Mouse (Mus musculus) adrenal gland, postnatal 25 days (tissue): ENCODE results near the gene Olfr789. TPM values are rescaled to one million over a fixed set of nuclear protein-coding genes. Genes with fewer than 3 reads are reported as not detected.

ENCODE experiments used
- DNase-seq: peaks from one replicate; pipeline ENCODE4 v3.0.0; 2021; ENCODE audit warnings: mixed read lengths
- long read RNA-seq: library from polyadenylated mRNA; stranded (forward); transcript quantifications from one replicate; pipeline ENCODE4 v2.0.0, GENCODE M21; 2021
- total RNA-seq: library from RNA; stranded (reverse); gene quantifications from 2 replicates; pipeline ENCODE4 v1.2.3, GENCODE M21; 2021

Gene Olfr789
- total RNA-seq, result not detected in 2 replicates
- long read RNA-seq, result 0 reads

- DNase-seq, result no peak
These were observed at the start of gene Olfr789 for GRCm38 (mm10) chr10:129484452-129484851. Gene Olfr789, plus strand, starts transcription at chr10:129484752.

GRCm38 (mm10) chr10:129461562-129461961 is 23.0 kb upstream of the Olfr789 start, which contains the start of gene Olfr787:
Gene Olfr787, plus strand, starts transcription at chr10:129461862.
- no peak for DNase-seq

DNA sequence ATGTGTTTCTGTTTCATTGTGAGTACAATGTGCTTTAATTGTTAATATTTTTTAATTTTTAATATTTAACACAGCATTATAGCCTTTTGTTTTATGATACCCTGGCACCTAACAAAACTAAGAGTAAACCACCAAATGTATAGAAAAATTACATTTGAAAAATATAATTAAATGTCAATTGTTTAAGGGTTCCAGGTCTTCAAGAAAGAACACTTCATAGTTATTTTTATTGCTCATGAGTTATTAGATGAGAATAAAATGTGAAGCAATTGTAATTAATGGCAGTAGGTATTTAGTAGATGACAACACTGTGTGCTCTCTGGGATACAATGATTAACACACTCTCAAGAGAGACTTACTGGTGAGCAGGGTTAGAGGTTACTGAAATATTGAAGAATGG is 13.9 kb upstream of the Olfr789 start, which contains the start of gene Olfr788:
Gene Olfr788, plus strand, starts transcription at position 301 of the 400 bp plus-strand sequence.
- DNase-seq, result no peak

DNA sequence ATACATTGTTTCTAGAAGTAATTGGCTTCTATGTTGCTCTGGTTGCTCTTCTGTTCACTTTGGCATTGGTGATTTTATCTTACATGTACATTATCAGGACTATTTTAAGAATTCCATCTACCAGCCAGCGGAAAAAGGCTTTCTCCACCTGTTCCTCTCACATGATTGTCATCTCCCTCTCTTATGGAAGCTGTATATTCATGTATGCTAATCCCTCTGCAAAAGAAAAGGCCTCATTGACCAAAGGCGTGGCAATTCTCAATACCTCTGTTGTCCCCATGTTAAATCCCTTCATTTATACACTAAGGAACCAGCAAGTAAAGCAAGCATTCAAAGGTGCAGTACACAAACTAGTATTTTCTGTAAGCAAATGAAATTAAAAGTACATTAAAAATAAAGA is 11.3 kb upstream of the Olfr789 start:
- DNase-seq, result no peak

- DNase-seq, result no peak
These were observed 10.8 kb upstream of the Olfr789 start for GRCm38 (mm10) chr10:129473723-129474122.

DNA sequence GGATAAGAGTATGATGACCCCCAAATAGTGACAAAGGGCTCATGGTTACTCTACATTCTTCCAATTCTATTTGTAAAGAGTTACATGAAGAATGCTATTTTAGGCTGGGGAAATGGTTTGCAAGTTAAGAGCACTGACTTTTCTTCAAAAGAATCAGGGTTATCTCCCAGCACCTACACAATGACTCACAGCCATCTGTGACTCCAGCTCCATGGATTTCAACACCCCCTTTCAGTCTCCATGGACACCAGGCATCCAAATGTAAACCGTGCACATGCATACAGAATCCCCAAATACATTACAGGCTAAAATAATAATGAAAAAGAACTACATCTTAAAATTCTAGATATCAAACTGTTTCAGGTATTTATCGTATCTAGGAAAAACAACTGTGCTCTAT is 5.5 kb downstream of the Olfr789 start:
- no peak for DNase-seq

DNA sequence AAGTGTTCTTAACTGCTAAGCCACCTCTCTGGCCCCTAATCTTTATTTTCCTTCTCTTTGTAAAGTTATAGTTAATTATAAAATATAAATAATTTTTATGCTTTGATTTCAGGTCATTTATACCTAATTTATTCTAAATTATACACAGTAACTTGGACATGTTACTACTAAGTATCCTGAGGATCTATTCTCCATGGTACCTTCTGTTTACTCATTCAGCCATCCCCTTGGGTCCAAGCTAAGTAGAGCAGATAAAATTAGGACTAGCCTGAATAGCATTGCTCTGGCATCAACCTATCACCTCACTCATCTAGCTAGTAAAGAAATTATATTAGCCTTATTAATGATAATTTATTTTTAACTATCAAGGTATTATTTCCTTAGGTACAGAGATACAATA is 13.6 kb downstream of the Olfr789 start, which contains the start of gene Olfr790:
Gene Olfr790, plus strand, starts transcription at position 301 of the 400 bp plus-strand sequence.
- DNase-seq, result no peak

- no peak for DNase-seq
These were observed 36.9 kb downstream of the Olfr789 start, which contains the start of gene Olfr791 for GRCm38 (mm10) chr10:129521492-129521891. Gene Olfr791, plus strand, starts transcription at chr10:129521792.

DNA sequence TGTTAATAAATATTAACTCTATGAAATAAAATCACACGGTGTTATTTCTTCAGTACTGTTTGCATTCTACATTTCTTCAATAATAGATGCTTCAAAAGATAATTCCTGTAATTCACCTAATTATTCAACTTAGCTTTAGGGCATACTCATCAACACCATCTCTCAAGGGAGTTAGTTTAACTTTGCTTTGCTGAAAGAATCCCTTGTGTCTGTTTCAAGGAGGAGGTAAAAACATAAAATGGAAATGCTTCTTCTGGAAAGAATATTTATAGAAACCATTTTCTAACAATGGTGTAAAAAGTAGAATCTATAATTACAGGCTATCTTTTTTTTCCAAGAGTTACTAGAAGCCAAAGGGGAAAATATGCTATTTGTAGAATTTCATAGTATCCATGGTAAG is 54.3 kb downstream of the Olfr789 start, which contains the start of gene Olfr792:
Gene Olfr792, plus strand, starts transcription at position 301 of the 400 bp plus-strand sequence.
- DNase-seq, result no peak

Other genes starting within 250 kb of the Olfr789 start
- not detected in 2 replicates for gene Olfr774, start 248.5 kb upstream of the Olfr789 start, total RNA-seq
- gene Olfr775, start 236.3 kb upstream of the Olfr789 start, total RNA-seq, result not detected in 2 replicates
- not detected in 2 replicates for gene Olfr776, start 225.6 kb upstream of the Olfr789 start, total RNA-seq
- not detected in 2 replicates for gene Olfr777, start 213.3 kb upstream of the Olfr789 start, total RNA-seq
- not detected in 2 replicates for gene Olfr780, start 166.6 kb upstream of the Olfr789 start, total RNA-seq
- not detected in 2 replicates for gene Olfr781, start 155.9 kb upstream of the Olfr789 start, total RNA-seq
- gene Olfr782, start 135.9 kb upstream of the Olfr789 start, total RNA-seq, result not detected in 2 replicates
- not detected in 2 replicates for gene Olfr784, start 100.7 kb upstream of the Olfr789 start, total RNA-seq
- not detected in 2 replicates for gene Olfr785, start 79.3 kb upstream of the Olfr789 start, total RNA-seq
- gene Olfr786, start 57.4 kb upstream of the Olfr789 start, total RNA-seq, result not detected in 2 replicates
- gene Olfr787, start 22.9 kb upstream of the Olfr789 start, total RNA-seq, result not detected in 2 replicates
- gene Olfr788, start 13.8 kb upstream of the Olfr789 start, total RNA-seq, result not detected in 2 replicates
- not detected in 2 replicates for gene Olfr790, start 13.7 kb downstream of the Olfr789 start, total RNA-seq
- gene Olfr791, start 37.0 kb downstream of the Olfr789 start, total RNA-seq, result not detected in 2 replicates
- gene Olfr792, start 54.4 kb downstream of the Olfr789 start, total RNA-seq, result not detected in 2 replicates
- gene Olfr794, start 82.9 kb downstream of the Olfr789 start, total RNA-seq, result not detected in 2 replicates
- gene Olfr796, start 127.8 kb downstream of the Olfr789 start, total RNA-seq, result not detected in 2 replicates
- not detected in 2 replicates for gene Olfr798, start 143.2 kb downstream of the Olfr789 start, total RNA-seq
- not detected in 2 replicates for gene Olfr799, start 152.7 kb downstream of the Olfr789 start, total RNA-seq
- not detected in 2 replicates for gene Olfr800, start 172.9 kb downstream of the Olfr789 start, total RNA-seq
- not detected in 2 replicates for gene Olfr801, start 189.1 kb downstream of the Olfr789 start, total RNA-seq
- not detected in 2 replicates for gene Olfr802, start 203.4 kb downstream of the Olfr789 start, total RNA-seq
- gene Olfr803, start 209.5 kb downstream of the Olfr789 start, total RNA-seq, result not detected in 2 replicates
- gene Olfr804, start 218.5 kb downstream of the Olfr789 start, total RNA-seq, result not detected in 2 replicates
- gene Olfr805, start 244.6 kb downstream of the Olfr789 start, total RNA-seq, result not detected in 2 replicates